28 mouse cellular contexts compared by ENCODE assay signal in the genomic region with DNA sequence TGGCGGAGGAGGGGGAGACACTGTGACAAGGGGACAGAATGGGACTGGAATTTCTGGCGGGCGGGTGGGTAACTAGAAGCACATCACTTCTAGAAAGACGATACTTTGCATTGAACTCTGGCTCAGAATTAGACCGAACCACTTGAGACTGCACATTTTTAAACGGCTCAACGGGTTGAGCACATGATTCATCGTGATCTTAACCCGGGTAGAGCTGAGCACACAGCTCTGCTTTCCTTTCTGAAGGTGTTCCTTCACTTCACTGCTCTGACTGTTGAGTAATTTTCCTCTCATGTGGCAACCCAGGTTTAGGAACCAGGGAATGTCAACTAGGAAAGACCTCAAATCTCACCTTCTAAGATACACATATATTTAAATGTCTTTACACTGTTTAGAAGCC.
"Had no signal": no experiment of that assay in that cellular context is flagged by ENCODE, and none has a peak within 500 bp of the region (broad histone marks: within the 10 kb centered on the region; RNA-seq: fewer than 3 reads in every experiment).

No protein-coding gene starts in this region.

- H3K9me3 ChIP-seq: heart, embryonic 10.5 days; heart, embryonic 12.5 days; hindbrain, embryonic 10.5 days; hindbrain, embryonic 12.5 days; intestine, embryonic 15.5 days; kidney, embryonic 15.5 days; limb, embryonic 10.5 days; limb, embryonic 12.5 days; liver, embryonic 13.5 days had no signal

- ATAC-seq: hindbrain, embryonic 16.5 days; inflammation-experienced regulatory T-cells, adult 6 months; intestine, embryonic 15.5 days; intestine, postnatal 0 days had no signal

- H3K36me3 ChIP-seq: heart, embryonic 10.5 days; heart, embryonic 12.5 days; hindbrain, embryonic 10.5 days; hindbrain, embryonic 12.5 days; intestine, embryonic 15.5 days; kidney, embryonic 15.5 days; limb, embryonic 10.5 days; limb, embryonic 12.5 days; liver, embryonic 13.5 days had no signal

- H3K27me3 ChIP-seq: heart, embryonic 12.5 days; hindbrain, embryonic 12.5 days; intestine, embryonic 15.5 days; kidney, embryonic 15.5 days; limb, embryonic 12.5 days; liver, embryonic 13.5 days had no signal

- H3K4me3 ChIP-seq: gastrocnemius, adult 2 months; heart, embryonic 10.5 days; heart, embryonic 12.5 days; hindbrain, embryonic 10.5 days; hindbrain, embryonic 12.5 days; intestine, embryonic 15.5 days; kidney, embryonic 15.5 days; layer of hippocampus, adult 2 months; left cerebral cortex, adult 2 months; limb, embryonic 10.5 days; limb, embryonic 12.5 days; liver, embryonic 13.5 days had no signal

- H3K9ac ChIP-seq: heart, embryonic 12.5 days; hindbrain, embryonic 12.5 days; hindbrain, embryonic 14.5 days; intestine, embryonic 15.5 days; kidney, embryonic 15.5 days; limb, embryonic 12.5 days; liver, embryonic 13.5 days had no signal

- H3K4me1 ChIP-seq: heart, embryonic 10.5 days; heart, embryonic 12.5 days; hindbrain, embryonic 10.5 days; hindbrain, embryonic 12.5 days; intestine, embryonic 15.5 days; kidney, embryonic 15.5 days; limb, embryonic 10.5 days; limb, embryonic 12.5 days; liver, embryonic 13.5 days had no signal

- H3K4me2 ChIP-seq: heart, embryonic 12.5 days; hindbrain, embryonic 12.5 days; hindbrain, embryonic 14.5 days; intestine, embryonic 15.5 days; kidney, embryonic 15.5 days; limb, embryonic 12.5 days; liver, embryonic 11.5 days; liver, embryonic 13.5 days had no signal

- DNase-seq: gastrocnemius, adult 2 months; gastrocnemius, postnatal 10 days; gastrocnemius, postnatal 25 days; heart, adult 18-20 months; heart, postnatal 10 days; heart, postnatal 4 days; kidney, adult 2 months; kidney, adult 9 months; kidney, postnatal 10 days; kidney, postnatal 25 days; kidney, postnatal 4 days; liver; liver, embryonic 13.5 days had no signal

- H3K27ac ChIP-seq: gastrocnemius, adult 2 months; heart, embryonic 10.5 days; hindbrain, embryonic 10.5 days; hindbrain, embryonic 12.5 days; hindbrain, embryonic 14.5 days; intestine, embryonic 15.5 days; kidney, embryonic 15.5 days; layer of hippocampus, adult 2 months; left cerebral cortex, adult 2 months; limb, embryonic 10.5 days; limb, embryonic 12.5 days; liver, embryonic 13.5 days had no signal
